In genomic region chr7:135790978-135791377, GRCm38 (mm10) we compare ENCODE assay signal across 8 mouse cellular contexts.
DNase-seq lines count a peak whose midpoint lies in the region; ATAC-seq and TF ChIP-seq lines count a peak whose summit lies in the region.

No protein-coding gene starts in this region.

- no peak overlapping the region for H3K4me2 ChIP-seq in liver, embryonic 14.5 days (ENCODE audit: low read depth)

- 0 out of 2 replicates have a peak, but pooled peaks have one; percentile 31 for ATAC-seq in liver, embryonic 14.5 days (ENCODE audit: insufficient read depth)

- in situ Hi-C loops in ES-E14 (cut with MboI; ENCODE audit: low sequenced_read_pairs in 2 of 2, unreplicated experiment in 2 of 2): no loop called here

- H3K27ac ChIP-seq in ES-E14 (ENCODE audit: insufficient read depth, low read depth, low read length, poor library complexity, severe bottlenecking): no peak overlapping the region
- no peak overlapping the region for H3K27ac ChIP-seq in cerebellum, adult 2 months (ENCODE audit: insufficient read depth, low read length)
- no peak overlapping the region for H3K27ac ChIP-seq in gastrocnemius, adult 2 months
- H3K27ac ChIP-seq in liver, embryonic 14.5 days: no peak overlapping the region

- under 1% methylated on average over 3 of the region's 3 CpGs for WGBS in cerebellum, adult 2 months
- 0% methylated on average over 3 of the region's 3 CpGs for WGBS in liver, embryonic 14.5 days (ENCODE audit: insufficient replicate concordance)

- TF ChIP-seq CTCF in cerebellum, adult 2 months (IDR thresholded peaks at IDR 0.05; ENCODE audit: borderline replicate concordance, insufficient read depth, low read depth, low read length): peak; percentile 78
- peak; percentile 91 for TF ChIP-seq CTCF in gastrocnemius, adult 2 months (IDR thresholded peaks at IDR 0.05)
- peak; percentile 99 for TF ChIP-seq CTCF in liver, embryonic 14.5 days (IDR thresholded peaks at IDR 0.05; ENCODE audit: low read depth)

- TF ChIP-seq POLR2A in cerebellum, adult 2 months (IDR thresholded peaks at IDR 0.05; ENCODE audit: borderline replicate concordance, insufficient read depth, low read length): no peak

- DNase-seq in 3134 (ENCODE audit: extremely low read depth, insufficient read length, low spot score) (peak; percentile 10), ES-E14 (ENCODE audit: low read depth, low spot score) (peak; percentile 51)
- peak; percentile 30 to 52 for DNase-seq in cerebellum, adult 2 months
- peak; percentile 66 for DNase-seq in gastrocnemius, adult 2 months
- DNase-seq in kidney, postnatal 36 days: peak; percentile 53 to 85
- DNase-seq in liver, embryonic 14.5 days (ENCODE audit: low read depth in 3 of 3, low spot score in 3 of 3): peak in 1 of 3 experiments; percentile 33
- DNase-seq in ovary, postnatal 36 days (ENCODE audit: low spot score): peak; percentile 50
- peak; percentile 82 for DNase-seq in thymus, postnatal 4 days

- H3K27me3 ChIP-seq in cerebellum, adult 2 months (ENCODE audit: control insufficient read depth, insufficient read depth, low read length): no peaks in the 10 kb centered on the region
- no peaks in the 10 kb centered on the region; the same call in 1 of the 2 replicates for H3K27me3 ChIP-seq in liver, embryonic 14.5 days (ENCODE audit: control insufficient read depth, insufficient read depth, low read length)

- no peak overlapping the region for H3K9ac ChIP-seq in ES-E14 (ENCODE audit: insufficient read depth, low read depth, low read length, poor library complexity, severe bottlenecking)
- H3K9ac ChIP-seq in liver, embryonic 14.5 days (replicated peaks): no peak overlapping the region

- H3K36me3 ChIP-seq in ES-E14 (ENCODE audit: control insufficient read depth, insufficient read depth, low read length, poor library complexity, severe bottlenecking): no peaks in the 10 kb centered on the region
- no peaks in the 10 kb centered on the region for H3K36me3 ChIP-seq in liver, embryonic 14.5 days (replicated peaks; ENCODE audit: control insufficient read depth, insufficient read depth, low read depth)

- H3K9me3 ChIP-seq in ES-E14 (ENCODE audit: control insufficient read depth, insufficient read depth, low read depth, low read length): no peaks in the 10 kb centered on the region
- no peaks in the 10 kb centered on the region for H3K9me3 ChIP-seq in liver, embryonic 14.5 days (ENCODE audit: control insufficient read depth, low read length)

- H3K4me3 ChIP-seq in ES-E14 (ENCODE audit: insufficient read depth in 1 of 2, low read depth in 1 of 2, low read length in 2 of 2, poor library complexity in 1 of 2, severe bottlenecking in 1 of 2): no peak overlapping the region
- no peak overlapping the region for H3K4me3 ChIP-seq in cerebellum, adult 2 months (replicated peaks; ENCODE audit: insufficient read depth, low read depth, low read length)
- no peak overlapping the region for H3K4me3 ChIP-seq in gastrocnemius, adult 2 months
- H3K4me3 ChIP-seq in liver, embryonic 14.5 days (ENCODE audit: insufficient read depth in 1 of 2, low read depth in 2 of 2, low read length in 2 of 2): no peak overlapping the region

- H3K4me1 ChIP-seq in ES-E14 (ENCODE audit: control insufficient read depth in 2 of 2, insufficient read depth in 2 of 2, low read length in 2 of 2, poor library complexity in 1 of 2): peaks cover 0 to 4% of the 10 kb centered on the region in 2 experiments; a peak in 2 of 4 replicates
- H3K4me1 ChIP-seq in cerebellum, adult 2 months (ENCODE audit: control insufficient read depth, insufficient read depth, low read length): no peaks in the 10 kb centered on the region
- H3K4me1 ChIP-seq in liver, embryonic 14.5 days (replicated peaks; ENCODE audit: control insufficient read depth in 2 of 2, insufficient read depth in 2 of 2, low read length in 1 of 2): peaks cover 4 to 7% of the 10 kb centered on the region in 2 experiments; a peak in 2 of 4 replicates

- intact Hi-C loops in gastrocnemius, adult 2 months (cut with DNase I): no loop called here

- TF ChIP-seq EP300 in liver, embryonic 14.5 days (IDR thresholded peaks at IDR 0.05; ENCODE audit: low read depth): no peak

TF ChIP-seq in ES-E14, 5 proteins besides CTCF, POLR2A, EP300 and RAD21:
- TF ChIP-seq CHD2 (IDR thresholded peaks at IDR 0.05; ENCODE audit: low read depth, low read length) (no peak), ZNF384 (IDR thresholded peaks at IDR 0.05; ENCODE audit: low read depth, low read length) (no peak), HCFC1 (IDR thresholded peaks at IDR 0.05; ENCODE audit: borderline replicate concordance, insufficient read depth, low read length) (no peak), MAFK (IDR thresholded peaks at IDR 0.05; ENCODE audit: insufficient read depth, low read depth, low read length) (no peak), ZC3H11A (IDR thresholded peaks at IDR 0.05; ENCODE audit: borderline replicate concordance, low read depth, low read length) (no peak)
